Mouse (Mus musculus) neural tube, embryonic 13.5 days (tissue): ENCODE data around the gene Gm11238. TPM values are rescaled to one million over a fixed set of nuclear protein-coding genes. Genes with fewer than 3 reads are reported as not detected.
"Not testable (repeated sequence)": the region's sequence is repeated elsewhere in the genome, so short reads cannot be mapped to it uniquely, and the experiment has no call there.

Experiments used
- ATAC-seq: fragments of 200-750 bp; cut with Nextera tagmentation; 2 replicates; pipeline ENCODE4 v1.8.0; 2017; ENCODE audit warnings: low read depth, mild to moderate bottlenecking, moderate TSS enrichment, moderate library complexity
- H3K27ac ChIP-seq: fragments of 300-500 bp; sonication (generic); replicated peaks from 2 replicates; pipeline ENCODE4 v1.5.1; 2015; ENCODE audit warnings: moderate library complexity, mild to moderate bottlenecking, inconsistent platforms
- H3K27me3 ChIP-seq: fragments of 300-500 bp; sonication (generic); 2 replicates; pipeline ENCODE4 v1.6.1; 2015; ENCODE audit warnings: mild to moderate bottlenecking, inconsistent platforms
- H3K36me3 ChIP-seq: fragments of 300-500 bp; sonication (generic); 2 replicates; pipeline ENCODE4 v1.6.1; 2015; ENCODE audit warnings: mild to moderate bottlenecking, inconsistent platforms
- H3K4me1 ChIP-seq: fragments of 300-500 bp; sonication (generic); replicated peaks from 2 replicates; pipeline ENCODE4 v1.6.1; 2015; ENCODE audit warnings: inconsistent platforms
- H3K4me2 ChIP-seq: fragments of 300-500 bp; sonication (generic); 2 replicates; pipeline ENCODE4 v1.6.1; 2015; ENCODE audit warnings: inconsistent platforms, mild to moderate bottlenecking, moderate library complexity
- H3K4me3 ChIP-seq: fragments of 300-500 bp; sonication (generic); 2 replicates; pipeline ENCODE4 v1.5.1; 2015; ENCODE audit warnings: mild to moderate bottlenecking, inconsistent platforms
- H3K9ac ChIP-seq: fragments of 300-500 bp; sonication (generic); 2 replicates; pipeline ENCODE4 v1.6.1; 2015; ENCODE audit warnings: moderate library complexity, mild to moderate bottlenecking, inconsistent platforms
- H3K9me3 ChIP-seq: fragments of 300-500 bp; sonication (generic); 2 replicates; pipeline ENCODE4 v1.6.1; 2016; ENCODE audit warnings: inconsistent platforms
- whole genome bisulfite sequencing: fragments of 180-500 bp; shearing (Covaris S2); methylation state at CpG from one replicate; pipeline ENCODE4 v1.1.7; 2015; 5-methylcytosine and 5-hydroxymethylcytosine counted together
- polyA plus RNA-seq: library from polyadenylated mRNA; unstranded; fragments of >200 nt; fragmentation: Nextera tagmentation; extraction: Ambion mirVana; gene quantifications from 2 replicates; pipeline ENCODE4 v1.2.1, GENCODE M21; 2015

The Gm11238 gene
- polyA plus RNA-seq: not detected in 2 replicates

DNA sequence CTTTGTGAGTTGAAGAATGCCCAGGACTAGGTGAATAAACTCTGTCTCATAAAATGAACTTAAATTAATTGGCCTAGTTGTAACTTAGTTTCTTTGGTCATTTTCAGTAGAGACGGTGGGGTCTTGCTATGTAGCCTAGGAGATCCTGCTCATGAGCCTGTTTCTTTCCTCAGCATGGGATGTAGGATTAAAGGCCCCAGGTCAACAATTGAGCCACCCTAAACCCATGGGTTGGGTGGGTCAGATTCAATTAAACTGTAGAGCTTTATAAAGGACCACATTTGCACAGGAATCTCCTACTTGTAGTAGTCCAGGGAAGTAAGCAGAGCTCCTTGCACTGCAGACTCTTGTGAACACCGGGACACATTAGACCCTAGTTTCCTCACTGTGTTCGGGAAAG, at the start of gene Gm11238:
Gene Gm11238 (plus strand): TSS at position 301 of the 400 bp plus-strand sequence.
- H3K9ac ChIP-seq, H3K9me3 ChIP-seq, ATAC-seq, H3K36me3 ChIP-seq, H3K4me2 ChIP-seq, H3K4me3 ChIP-seq, H3K27me3 ChIP-seq, H3K4me1 ChIP-seq, H3K27ac ChIP-seq: not testable (repeated sequence)
- no CpG with 5 or more reads among the region's 3 CpGs for WGBS

DNA sequence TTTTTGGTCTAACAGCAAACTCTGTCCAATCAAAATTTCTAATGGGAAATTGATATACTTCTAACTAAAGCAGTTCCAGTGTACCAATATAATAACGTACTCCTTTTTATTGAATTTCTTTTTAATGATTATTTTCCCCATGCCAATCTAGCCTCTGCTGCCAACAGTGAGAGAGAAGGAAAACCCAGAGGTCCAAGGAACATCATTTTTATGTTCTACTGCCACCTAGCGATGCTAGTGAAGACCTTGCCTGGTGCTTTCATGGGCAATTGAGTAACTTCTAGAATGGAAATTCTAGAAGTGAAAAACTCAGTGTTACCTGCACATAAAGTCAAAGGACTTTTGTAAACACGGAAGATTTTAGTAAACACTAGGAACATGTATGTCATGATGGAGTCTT, 8.4 kb upstream of the Gm11238 start:
- Histone ChIP-seq H3K27me3 (no peaks in the 10 kb centered on the region), H3K9ac (no peak overlapping the region), H3K4me1 (no peaks in the 10 kb centered on the region), H3K9me3 (no peaks in the 10 kb centered on the region), H3K4me2 (no peak overlapping the region), H3K36me3 (no peaks in the 10 kb centered on the region), H3K27ac (no peak overlapping the region), H3K4me3 (no peak overlapping the region)
- 6% methylated on average over 3 of the region's 3 CpGs for WGBS
- ATAC-seq: peak; percentile 61

- not testable (repeated sequence) for ATAC-seq, H3K4me2 ChIP-seq
- no CpG with 5 or more reads among the region's 3 CpGs for WGBS
These were observed 15.0 kb downstream of the Gm11238 start, which contains the start of gene Gm11237 for GRCm38 (mm10) chr4:73622684-73623083. Gene Gm11237, plus strand, starts transcription at chr4:73622984.

DNA sequence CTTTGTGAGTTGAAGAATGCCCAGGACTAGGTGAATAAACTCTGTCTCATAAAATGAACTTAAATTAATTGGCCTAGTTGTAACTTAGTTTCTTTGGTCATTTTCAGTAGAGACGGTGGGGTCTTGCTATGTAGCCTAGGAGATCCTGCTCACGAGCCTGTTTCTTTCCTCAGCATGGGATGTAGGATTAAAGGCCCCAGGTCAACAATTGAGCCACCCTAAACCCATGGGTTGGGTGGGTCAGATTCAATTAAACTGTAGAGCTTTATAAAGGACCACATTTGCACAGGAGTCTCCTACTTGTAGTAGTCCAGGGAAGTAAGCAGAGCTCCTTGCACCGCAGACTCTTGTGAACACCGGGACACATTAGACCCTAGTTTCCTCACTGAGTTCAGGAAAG, 30.1 kb downstream of the Gm11238 start, which contains the start of gene Gm11236:
Gene Gm11236 (plus strand): TSS at position 301 of the 400 bp plus-strand sequence.
- H3K27ac ChIP-seq, H3K9ac ChIP-seq, H3K4me1 ChIP-seq, H3K4me3 ChIP-seq, ATAC-seq, H3K4me2 ChIP-seq, H3K36me3 ChIP-seq, H3K27me3 ChIP-seq, H3K9me3 ChIP-seq: not testable (repeated sequence)
- WGBS: no CpG with 5 or more reads among the region's 4 CpGs

More at GRCm38 (mm10) chr4:73622684-73623083, 15.0 kb downstream of the Gm11238 start, which contains the start of gene Gm11237:
- H3K36me3 ChIP-seq, H3K27ac ChIP-seq, H3K4me3 ChIP-seq, H3K9ac ChIP-seq, H3K27me3 ChIP-seq, H3K4me1 ChIP-seq, H3K9me3 ChIP-seq: not testable (repeated sequence)

- not testable (repeated sequence) for H3K27ac ChIP-seq, H3K4me2 ChIP-seq, H3K4me3 ChIP-seq, H3K9me3 ChIP-seq, H3K9ac ChIP-seq, H3K27me3 ChIP-seq, H3K36me3 ChIP-seq, ATAC-seq, H3K4me1 ChIP-seq
- 88% methylated on average over 4 of the region's 4 CpGs for WGBS
These were observed 54.2 kb downstream of the Gm11238 start for GRCm38 (mm10) chr4:73661864-73662263.

DNA sequence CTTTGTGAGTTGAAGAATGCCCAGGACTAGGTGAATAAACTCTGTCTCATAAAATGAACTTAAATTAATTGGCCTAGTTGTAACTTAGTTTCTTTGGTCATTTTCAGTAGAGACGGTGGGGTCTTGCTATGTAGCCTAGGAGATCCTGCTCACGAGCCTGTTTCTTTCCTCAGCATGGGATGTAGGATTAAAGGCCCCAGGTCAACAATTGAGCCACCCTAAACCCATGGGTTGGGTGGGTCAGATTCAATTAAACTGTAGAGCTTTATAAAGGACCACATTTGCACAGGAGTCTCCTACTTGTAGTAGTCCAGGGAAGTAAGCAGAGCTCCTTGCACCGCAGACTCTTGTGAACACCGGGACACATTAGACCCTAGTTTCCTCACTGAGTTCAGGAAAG, 60.4 kb downstream of the Gm11238 start, which contains the start of gene Gm11239:
Gene Gm11239 (plus strand): TSS at position 301 of the 400 bp plus-strand sequence.
- no CpG with 5 or more reads among the region's 4 CpGs for WGBS
- H3K27me3 ChIP-seq, H3K9me3 ChIP-seq, H3K36me3 ChIP-seq, H3K9ac ChIP-seq, H3K4me2 ChIP-seq, H3K4me3 ChIP-seq, ATAC-seq, H3K4me1 ChIP-seq, H3K27ac ChIP-seq: not testable (repeated sequence)

- not testable (repeated sequence) for H3K9me3 ChIP-seq, ATAC-seq, H3K4me2 ChIP-seq, H3K27ac ChIP-seq, H3K4me3 ChIP-seq, H3K9ac ChIP-seq, H3K36me3 ChIP-seq, H3K27me3 ChIP-seq, H3K4me1 ChIP-seq
- 84% methylated on average over 2 of the region's 4 CpGs for WGBS
These were observed 75.5 kb downstream of the Gm11238 start, which contains the start of gene Gm428 for GRCm38 (mm10) chr4:73683216-73683615. Gene Gm428, plus strand, starts transcription at chr4:73683516.

Other genes with a start within 250 kb of the Gm11238 start
- not detected in 2 replicates for gene Gm11487, start 202.8 kb upstream of the Gm11238 start, polyA plus RNA-seq
- not detected in 2 replicates for gene Gm11237, start 15.1 kb downstream of the Gm11238 start, polyA plus RNA-seq
- not detected in 2 replicates for gene Gm11236, start 30.2 kb downstream of the Gm11238 start, polyA plus RNA-seq
- not detected in 2 replicates for gene Gm11239, start 60.5 kb downstream of the Gm11238 start, polyA plus RNA-seq
- gene Gm428, start 75.6 kb downstream of the Gm11238 start, polyA plus RNA-seq: not detected in 2 replicates
- gene Rasef, start 183.1 kb downstream of the Gm11238 start, polyA plus RNA-seq: 0.11 and 0.21 TPM in 2 replicates